Mouse (Mus musculus): ENCODE results near the gene Exoc6b.

- no peak for TF ChIP-seq POLR2A (IDR thresholded peaks at IDR 0.05; ENCODE audit: borderline replicate concordance, insufficient read depth, low read length)
- no peak for TF ChIP-seq CTCF (IDR thresholded peaks at IDR 0.05; ENCODE audit: borderline replicate concordance, insufficient read depth, low read depth, low read length)
Measured at GRCm38 (mm10) chr6:85013906-85014305, 55.4 kb downstream of the Exoc6b start.
